Mouse (Mus musculus) olfactory bulb, adult 2 months (tissue): ENCODE data around the gene Dnajc16. TPM values are rescaled to one million over a fixed set of nuclear protein-coding genes. Genes with fewer than 3 reads are reported as not detected.

ENCODE experiments used
- H3K27ac ChIP-seq: fragments of 200-500 bp; 2 replicates; pipeline ENCODE4 v1.5.1; 2012; ENCODE audit warnings: low read depth, low read length; ENCODE audit not compliant: insufficient read depth
- H3K4me1 ChIP-seq: fragments of 200-500 bp; 2 replicates; pipeline ENCODE4 v1.6.1; 2012; ENCODE audit warnings: low read length; ENCODE audit not compliant: control insufficient read depth, insufficient read depth
- H3K4me3 ChIP-seq: fragments of 200-500 bp; 2 replicates; pipeline ENCODE4 v1.5.1; 2012; ENCODE audit warnings: mild to moderate bottlenecking, low read depth, low read length, moderate library complexity; ENCODE audit not compliant: insufficient read depth
- CTCF ChIP-seq: fragments of 200-500 bp; IDR thresholded peaks from 2 replicates; pipeline ENCODE4 v1.5.1; 2012; ENCODE audit warnings: low read depth, mild to moderate bottlenecking, low read length, moderate library complexity; ENCODE audit not compliant: insufficient read depth
- POLR2A ChIP-seq: fragments of 200-500 bp; IDR thresholded peaks from 2 replicates; pipeline ENCODE4 v1.6.1; 2012; ENCODE audit warnings: mild to moderate bottlenecking, low read depth, low read length, moderate library complexity; ENCODE audit not compliant: insufficient read depth
- WGBS: fragments of 180-500 bp; shearing (Covaris S2); methylation state at CpG from one replicate; pipeline ENCODE4 v1.1.7; 2018; 5-methylcytosine and 5-hydroxymethylcytosine counted together
- polyA plus RNA-seq: library from polyadenylated mRNA; stranded (reverse); fragments of >200 nt; gene quantifications from 2 replicates; pipeline ENCODE4 v1.2.4, GENCODE M21; 2012; ENCODE audit warnings: low replicate concordance; ENCODE audit not compliant: missing spikeins, insufficient read depth, insufficient read length

Dnajc16 gene
- polyA plus RNA-seq, 1 experiment = not detected

GRCm38 (mm10) chr4:141741856-141742255 is 48.9 kb downstream of the Dnajc16 start:
- TF ChIP-seq CTCF (no peak), POLR2A (no peak)
- H3K27ac ChIP-seq = no peak overlapping the region
- H3K4me3 ChIP-seq = no peak overlapping the region
- peaks cover 3% of the 10 kb centered on the region; the same call in 1 of the 2 replicates for H3K4me1 ChIP-seq
- 76% methylated on average over 9 of the region's 9 CpGs for WGBS

- peaks cover 5% of the 10 kb centered on the region; the same call in 1 of the 2 replicates for H3K4me1 ChIP-seq
- 71% methylated on average over 8 of the region's 8 CpGs for WGBS
- no peak overlapping the region for H3K27ac ChIP-seq
- TF ChIP-seq POLR2A = no peak
- no peak for TF ChIP-seq CTCF
- no peak overlapping the region for H3K4me3 ChIP-seq
Measured at GRCm38 (mm10) chr4:141738015-141738414, 52.7 kb downstream of the Dnajc16 start.

GRCm38 (mm10) chr4:141736856-141737255 is 53.9 kb downstream of the Dnajc16 start:
- 75% methylated on average over 4 of the region's 4 CpGs for WGBS

GRCm38 (mm10) chr4:141735206-141735560 is 55.5 kb downstream of the Dnajc16 start:
- no peak; the same call in 1 of the 2 replicates for TF ChIP-seq POLR2A
- no peak for TF ChIP-seq CTCF
- WGBS = 23% methylated on average over 9 of the region's 9 CpGs
- Histone ChIP-seq H3K27ac (peak overlapping the region; percentile 34; the same call in 1 of the 2 replicates), H3K4me3 (peak overlapping the region; percentile 50), H3K4me1 (peaks cover 8% of the 10 kb centered on the region; the same call in 1 of the 2 replicates)

More at GRCm38 (mm10) chr4:141736856-141737255, 53.9 kb downstream of the Dnajc16 start:
- Histone ChIP-seq H3K4me3 (no peak overlapping the region), H3K4me1 (peaks cover 5% of the 10 kb centered on the region; the same call in 1 of the 2 replicates), H3K27ac (no peak overlapping the region)
- TF ChIP-seq POLR2A (no peak), CTCF (no peak)

GRCm38 (mm10) chr4:141734446-141735205 is 56.1 kb downstream of the Dnajc16 start:
- TF ChIP-seq CTCF (no peak), POLR2A (peak; percentile 39; the same call in 1 of the 2 replicates)
- H3K4me1 ChIP-seq = peaks cover 8% of the 10 kb centered on the region; the same call in 1 of the 2 replicates
- 5% methylated on average over 24 of the region's 24 CpGs for WGBS
- H3K27ac ChIP-seq = peak overlapping the region; percentile 61
- H3K4me3 ChIP-seq = peak overlapping the region; percentile 50

GRCm38 (mm10) chr4:141731766-141732165 is 59.0 kb downstream of the Dnajc16 start:
- Histone ChIP-seq H3K4me3 (no peak overlapping the region), H3K4me1 (peaks cover 8% of the 10 kb centered on the region; the same call in 1 of the 2 replicates), H3K27ac (no peak overlapping the region)
- TF ChIP-seq CTCF = no peak
- TF ChIP-seq POLR2A = no peak
- WGBS = 83% methylated on average over 5 of the region's 5 CpGs

GRCm38 (mm10) chr4:141730401-141730800 is 60.3 kb downstream of the Dnajc16 start:
- TF ChIP-seq CTCF = no peak
- TF ChIP-seq POLR2A = no peak
- H3K4me1 ChIP-seq = peaks cover 8% of the 10 kb centered on the region; the same call in 1 of the 2 replicates
- H3K27ac ChIP-seq = no peak overlapping the region
- 78% methylated on average over 13 of the region's 13 CpGs for WGBS
- no peak overlapping the region for H3K4me3 ChIP-seq

- WGBS = 68% methylated on average over 3 of the region's 3 CpGs
Measured at GRCm38 (mm10) chr4:141729266-141729665, 61.5 kb downstream of the Dnajc16 start.

GRCm38 (mm10) chr4:141725738-141726137 is 65.0 kb downstream of the Dnajc16 start:
- TF ChIP-seq POLR2A (no peak), CTCF (no peak)
- H3K27ac ChIP-seq = no peak overlapping the region
- no peak overlapping the region for H3K4me3 ChIP-seq
- 0 out of 2 replicates have a peak, but pooled peaks cover 3% of the 10 kb centered on the region for H3K4me1 ChIP-seq
- WGBS = 70% methylated on average over 3 of the region's 3 CpGs

More at GRCm38 (mm10) chr4:141729266-141729665, 61.5 kb downstream of the Dnajc16 start:
- Histone ChIP-seq H3K27ac (no peak overlapping the region), H3K4me3 (no peak overlapping the region), H3K4me1 (0 out of 2 replicates have a peak, but pooled peaks cover 5% of the 10 kb centered on the region)
- TF ChIP-seq CTCF (no peak), POLR2A (no peak)
